Mouse (Mus musculus) central nervous system, embryonic 14 days (tissue): ENCODE data around the gene Cpne7. TPM values are rescaled to one million over a fixed set of nuclear protein-coding genes. Genes with fewer than 3 reads are reported as not detected.

Source experiments
- polyA plus RNA-seq: library from polyadenylated mRNA; depleted of rRNA; stranded (reverse); fragments of >200 nt; gene quantifications from 2 replicates; pipeline ENCODE4 v1.2.3, GENCODE M21; 2012; rRNA removed

Cpne7 gene
- polyA plus RNA-seq, result 5.1 and 5.9 TPM in 2 replicates

DNA sequence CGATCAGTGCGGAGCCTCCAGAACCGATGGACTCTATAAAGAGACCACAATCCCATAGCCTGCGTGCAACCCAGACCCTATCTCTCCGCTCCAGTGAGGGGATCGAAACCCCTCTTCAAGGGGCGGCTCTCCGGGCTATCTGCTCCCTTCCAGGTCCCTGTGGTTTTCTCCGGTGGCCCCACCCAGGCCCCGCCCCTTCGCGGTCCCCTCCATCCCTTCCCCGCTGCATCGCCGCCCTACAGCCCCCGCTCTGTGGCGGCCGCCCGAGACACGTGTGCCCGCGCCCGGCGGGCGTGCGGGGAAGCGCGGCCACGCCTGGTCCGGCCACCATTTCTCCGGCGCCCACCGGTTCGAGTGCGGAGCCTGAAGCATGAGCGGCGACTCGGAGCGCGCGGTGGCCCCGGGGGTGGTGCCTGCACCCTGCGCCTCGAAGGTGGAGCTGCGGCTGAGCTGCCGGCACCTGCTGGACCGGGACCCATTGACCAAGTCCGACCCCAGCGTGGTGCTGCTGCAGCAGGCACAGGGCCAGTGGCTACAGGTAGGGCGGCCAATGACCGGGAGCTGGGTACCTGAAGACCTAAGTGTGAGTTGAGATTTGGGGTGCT, at the start of gene Cpne7:
Cpne7 (plus strand) TSS at position 248 of the 605 bp plus-strand sequence.

DNA sequence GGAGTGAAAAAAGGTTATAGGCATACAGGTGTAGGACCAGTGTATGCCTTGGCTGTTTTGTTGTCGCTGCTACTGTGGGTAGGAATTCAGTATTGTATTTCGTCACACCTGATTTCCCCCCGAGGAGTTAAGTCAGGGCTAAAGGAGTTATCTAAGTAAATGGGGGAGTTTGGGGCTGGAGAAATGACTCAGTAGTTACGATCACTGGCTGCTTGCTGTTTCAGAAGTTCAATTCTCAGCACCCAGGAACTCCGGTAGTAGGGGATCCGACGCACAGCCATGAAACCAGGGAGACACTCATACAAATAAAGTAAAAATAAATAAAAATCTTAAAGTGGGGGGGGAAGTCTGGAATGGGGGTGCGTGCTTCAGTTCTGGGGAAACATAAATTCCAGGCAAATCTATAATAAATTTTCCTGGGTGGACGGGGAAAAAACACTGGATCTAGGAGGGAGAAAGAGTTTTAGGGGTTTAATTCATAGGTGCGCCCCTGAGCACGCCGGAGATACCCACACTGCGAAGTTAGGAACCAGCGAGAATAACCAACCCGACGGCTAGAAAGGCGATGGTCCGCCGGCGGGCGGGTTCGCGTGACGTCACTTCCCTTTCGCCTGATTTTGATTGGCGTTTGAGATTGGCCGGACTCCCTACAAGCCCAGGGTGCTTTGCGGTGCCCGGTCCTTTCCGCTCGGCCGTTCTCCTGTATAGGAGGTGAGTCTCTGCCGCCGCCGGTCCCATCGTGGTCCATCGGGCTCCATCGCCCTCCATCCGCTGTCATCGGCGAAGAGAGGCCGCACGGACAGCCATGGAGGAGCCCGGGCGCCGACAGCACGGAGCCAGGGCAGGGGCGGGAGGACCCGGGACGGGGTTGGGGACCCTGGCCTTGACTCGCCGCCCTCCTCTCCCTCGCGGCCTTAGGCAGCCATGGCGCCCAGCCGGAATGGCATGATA, 15.2 kb upstream of the Cpne7 start, which contains the start of gene Rpl13:
Rpl13 (plus strand) TSS at position 616 of the 951 bp plus-strand sequence.

DNA sequence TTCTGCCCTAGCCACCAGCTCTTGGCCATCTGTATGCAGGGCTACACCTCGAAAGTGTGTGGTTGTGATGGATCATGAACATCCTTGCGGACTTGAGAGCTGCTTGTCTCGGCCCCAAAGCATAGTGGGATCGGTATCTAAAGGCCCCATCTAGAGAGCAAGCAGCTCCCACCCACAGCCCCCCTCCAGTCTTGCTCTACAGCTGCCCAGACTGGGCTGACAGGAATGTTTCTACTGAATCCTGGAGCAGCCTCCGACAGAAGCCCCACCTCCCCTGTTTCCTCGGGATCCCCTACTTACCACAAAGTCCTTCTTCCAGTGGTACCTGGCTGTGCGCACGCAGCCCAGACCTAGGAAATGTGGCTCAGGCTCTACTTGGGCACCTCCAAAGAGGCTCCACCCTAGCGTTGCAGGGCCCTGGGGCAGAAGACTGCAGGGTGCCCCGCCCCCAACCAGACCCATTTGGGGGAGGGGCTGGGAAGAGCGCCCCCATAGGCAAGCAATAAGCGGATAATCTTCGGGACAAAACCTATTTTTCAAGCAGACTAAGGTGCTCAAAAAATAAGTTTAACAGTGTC, 40.8 kb downstream of the Cpne7 start, which contains the start of gene Sult5a1:
Sult5a1 (minus strand) TSS at position 428 of the 578 bp plus-strand sequence.

Other genes with a start within 250 kb of the Cpne7 start
- 63.6 and 67.0 TPM in 2 replicates for gene Ankrd11, start 75.1 kb upstream of the Cpne7 start, polyA plus RNA-seq
- 106 and 116 TPM in 2 replicates for gene Spg7, start 54.4 kb upstream of the Cpne7 start, polyA plus RNA-seq
- gene Rpl13, start 15.0 kb upstream of the Cpne7 start, polyA plus RNA-seq, result 1,904 and 2,108 TPM in 2 replicates
- 2.1 and 11.6 TPM in 2 replicates for gene Sult5a1, start 40.9 kb downstream of the Cpne7 start, polyA plus RNA-seq
- gene Dpep1, start 68.9 kb downstream of the Cpne7 start, polyA plus RNA-seq, result 0.34 and 1.2 TPM in 2 replicates
- gene Chmp1a, start 95.4 kb downstream of the Cpne7 start, polyA plus RNA-seq, result 121 and 129 TPM in 2 replicates
- 6.6 and 7.0 TPM in 2 replicates for gene Spata33, start 95.5 kb downstream of the Cpne7 start, polyA plus RNA-seq
- gene Cdk10, start 107.5 kb downstream of the Cpne7 start, polyA plus RNA-seq, result 121 and 122 TPM in 2 replicates
- gene Spata2l, start 118.9 kb downstream of the Cpne7 start, polyA plus RNA-seq, result 3.0 and 3.2 TPM in 2 replicates
- gene Zfp276, start 136.8 kb downstream of the Cpne7 start, polyA plus RNA-seq, result 38.9 and 40.2 TPM in 2 replicates
- 109 and 116 TPM in 2 replicates for gene Vps9d1, start 137.0 kb downstream of the Cpne7 start, polyA plus RNA-seq
- gene Fanca, start 201.2 kb downstream of the Cpne7 start, polyA plus RNA-seq, result 27.6 and 35.1 TPM in 2 replicates
- gene Spire2, start 215.3 kb downstream of the Cpne7 start, polyA plus RNA-seq, result 37.7 and 44.4 TPM in 2 replicates